Mouse (Mus musculus) CH12.LX (cell line): ENCODE results near the gene Gm10447. TPM values are rescaled to one million over a fixed set of nuclear protein-coding genes. Genes with fewer than 3 reads are reported as not detected.
A peak's percentile ranks its signal among the peaks of the same experiment; 100 is the strongest.

ENCODE experiments used
- DNase-seq: peaks from one replicate; pipeline ENCODE4 v3.0.0-alpha.2; 2013; ENCODE audit errors: extremely low read depth
- H3K27ac ChIP-seq: 2 replicates; pipeline ENCODE4 v1.5.1; 2012; ENCODE audit warnings: low read depth, mild to moderate bottlenecking, control low read depth, moderate library complexity; ENCODE audit not compliant: insufficient read depth
- H3K27me3 ChIP-seq: replicated peaks from 2 replicates; pipeline ENCODE3; 2012; ENCODE audit warnings: inconsistent platforms
- H3K36me3 ChIP-seq, 2 experiments: replicated peaks in 1 of 2; 2 replicates each; pipeline versions ENCODE3 to v1.6.1; 2012; ENCODE audit warnings: inconsistent platforms in 1 of 2, low read length in 1 of 2, mild to moderate bottlenecking in 1 of 2, mixed read lengths in 1 of 2, moderate library complexity in 1 of 2; ENCODE audit not compliant: control insufficient read depth in 1 of 2, insufficient read depth in 1 of 2
- H3K4me1 ChIP-seq, 2 experiments: 2 replicates each; pipeline ENCODE4 v1.6.1; 2012; ENCODE audit warnings: inconsistent platforms in 1 of 2, moderate library complexity in 1 of 2; ENCODE audit not compliant: insufficient read depth in 2 of 2, control insufficient read depth in 1 of 2
- H3K4me2 ChIP-seq: 2 replicates; pipeline ENCODE4 v1.6.1; 2012; ENCODE audit warnings: low read depth, mild to moderate bottlenecking, control low read depth; ENCODE audit not compliant: poor library complexity, insufficient read depth, severe bottlenecking
- H3K4me3 ChIP-seq, 3 experiments: fragments of 150-350 bp in 1 of 3; sonication (generic) in 1 of 3; replicated peaks in 1 of 3; 2 replicates each; pipeline versions ENCODE3 to v1.5.1; 2011 to 2012; ENCODE audit warnings: low read depth in 2 of 3, low read length in 2 of 3, mild to moderate bottlenecking in 2 of 3, moderate library complexity in 2 of 3, control low read depth in 1 of 3, improper control_type of control experiment in 1 of 3, inconsistent platforms in 1 of 3, mixed read lengths in 1 of 3; ENCODE audit not compliant: poor library complexity in 1 of 3
- H3K79me2 ChIP-seq: replicated peaks from 2 replicates; pipeline ENCODE4 v1.6.1; 2012; ENCODE audit warnings: mild to moderate bottlenecking, moderate library complexity; ENCODE audit not compliant: control insufficient read depth, poor library complexity, insufficient read depth, severe bottlenecking; ENCODE audit errors: extremely low read depth
- H3K9ac ChIP-seq: 2 replicates; pipeline ENCODE4 v1.6.1; 2012; ENCODE audit warnings: low read depth, mild to moderate bottlenecking, control low read depth, moderate library complexity; ENCODE audit not compliant: insufficient read depth
- H3K9me3 ChIP-seq: replicated peaks from 2 replicates; pipeline ENCODE3; 2012; ENCODE audit warnings: low read length, inconsistent platforms, mixed read lengths
- BHLHE40 ChIP-seq: IDR thresholded peaks from 2 replicates; pipeline ENCODE4 v1.6.1; 2011; ENCODE audit warnings: mild to moderate bottlenecking, low read depth, low read length, improper control_type of control experiment
- CHD1 ChIP-seq: IDR thresholded peaks from 2 replicates; pipeline ENCODE4 v1.6.1; 2012; ENCODE audit warnings: low read depth, low read length, improper control_type of control experiment, inconsistent platforms
- CTCF ChIP-seq, 2 experiments: IDR thresholded peaks in 1 of 2; conservative IDR thresholded peaks in 1 of 2; 2 replicates each; pipeline ENCODE4 v1.5.1; 2011 to 2012; ENCODE audit warnings: low read depth in 2 of 2, low read length in 2 of 2, improper control_type of control experiment in 1 of 2, inconsistent platforms in 1 of 2, mild to moderate bottlenecking in 1 of 2, moderate library complexity in 1 of 2
- ELF1 ChIP-seq: IDR thresholded peaks from 2 replicates; pipeline ENCODE4 v1.6.1; 2014; ENCODE audit warnings: low read depth, mild to moderate bottlenecking, inconsistent platforms, low read length, improper control_type of control experiment
- GABPA ChIP-seq: IDR thresholded peaks from 2 replicates; pipeline ENCODE4 v1.6.1; 2012; ENCODE audit warnings: low read depth, low read length, improper control_type of control experiment, inconsistent platforms; ENCODE audit not compliant: insufficient replicate concordance
- IRF4 ChIP-seq: IDR thresholded peaks from 2 replicates; pipeline ENCODE4 v1.6.1; 2014; ENCODE audit warnings: low read depth, mild to moderate bottlenecking, inconsistent platforms, low read length, improper control_type of control experiment
- JUN ChIP-seq: IDR thresholded peaks from 2 replicates; pipeline ENCODE4 v1.6.1; 2011; ENCODE audit warnings: low read depth, mild to moderate bottlenecking, low read length, improper control_type of control experiment, moderate library complexity; ENCODE audit not compliant: insufficient read depth
- JUND ChIP-seq: conservative IDR thresholded peaks from 2 replicates; pipeline ENCODE4 v1.6.1; 2011; ENCODE audit warnings: low read depth, low read length, improper control_type of control experiment
- MAX ChIP-seq: IDR thresholded peaks from 2 replicates; pipeline ENCODE4 v1.6.1; 2011; ENCODE audit warnings: low read length, improper control_type of control experiment
- MXI1 ChIP-seq: IDR thresholded peaks from 2 replicates; pipeline ENCODE4 v1.6.1; 2011; ENCODE audit warnings: mild to moderate bottlenecking, low read depth, low read length, improper control_type of control experiment
- MYC ChIP-seq: IDR thresholded peaks from 2 replicates; pipeline ENCODE4 v1.6.1; 2011; ENCODE audit warnings: low read depth, mild to moderate bottlenecking, improper control_type of control experiment, low read length
- NRF1 ChIP-seq: IDR thresholded peaks from 2 replicates; pipeline ENCODE4 v1.6.1; 2014; ENCODE audit warnings: low read depth, mild to moderate bottlenecking, inconsistent platforms, low read length, improper control_type of control experiment, moderate library complexity
- PAX5 ChIP-seq: IDR thresholded peaks from 2 replicates; pipeline ENCODE4 v1.6.1; 2012; ENCODE audit warnings: low read length, inconsistent platforms, mixed read lengths
- POLR2A ChIP-seq: IDR thresholded peaks from 2 replicates; pipeline ENCODE4 v1.6.1; 2011; ENCODE audit warnings: low read depth, mild to moderate bottlenecking, improper control_type of control experiment, low read length
- RAD21 ChIP-seq: IDR thresholded peaks from 2 replicates; pipeline ENCODE4 v1.6.1; 2011; ENCODE audit warnings: low read depth, mild to moderate bottlenecking, low read length, improper control_type of control experiment, moderate library complexity
- RCOR1 ChIP-seq: conservative IDR thresholded peaks from 2 replicates; pipeline ENCODE4 v1.6.1; 2012; ENCODE audit warnings: low read depth, mild to moderate bottlenecking, inconsistent platforms, low read length, improper control_type of control experiment
- SIN3A ChIP-seq: IDR thresholded peaks from 2 replicates; pipeline ENCODE4 v1.6.1; 2012; ENCODE audit warnings: low read length, improper control_type of control experiment, inconsistent platforms
- SMC3 ChIP-seq: IDR thresholded peaks from 2 replicates; pipeline ENCODE4 v1.6.1; 2011; ENCODE audit warnings: low read depth, low read length, improper control_type of control experiment
- TBP ChIP-seq: conservative IDR thresholded peaks from 2 replicates; pipeline ENCODE4 v1.6.1; 2011; ENCODE audit warnings: low read depth, low read length, improper control_type of control experiment
- TCF12 ChIP-seq: IDR thresholded peaks from 2 replicates; pipeline ENCODE4 v1.6.1; 2014; ENCODE audit warnings: low read depth, mild to moderate bottlenecking, inconsistent platforms, low read length, improper control_type of control experiment
- ZKSCAN1 ChIP-seq: IDR thresholded peaks from 2 replicates; pipeline ENCODE4 v1.6.1; 2012; ENCODE audit warnings: low read depth, inconsistent platforms, low read length, improper control_type of control experiment, borderline replicate concordance
- ZMIZ1 ChIP-seq: IDR thresholded peaks from 2 replicates; pipeline ENCODE4 v1.6.1; 2012; ENCODE audit warnings: low read depth, mild to moderate bottlenecking, inconsistent platforms, low read length, improper control_type of control experiment
- dilution Hi-C: fragments of 300-500 bp; cut with MboI; formaldehyde crosslinking; loops from 2 replicates; pipeline ENCODE4 v1.14.3; 2020; ENCODE audit warnings: low sequenced_read_pairs; ENCODE audit not compliant: extremely low pct_unique_long_range_greater_than_20kb, extremely low pct_ligation_motif_present
- in situ Hi-C: fragments of 300-500 bp; cut with MboI; formaldehyde crosslinking; loops from 3 replicates; pipeline ENCODE4 v1.14.3; 2019; ENCODE audit warnings: low sequenced_read_pairs, low pct_ligation_motif_present, low pct_unique_long_range_greater_than_20kb, mixed read lengths
- polyA plus RNA-seq: library from polyadenylated mRNA; unstranded; fragments of >175 nt; gene quantifications from 2 replicates; pipeline ENCODE4 v1.2.1, GENCODE M21; 2012; ENCODE audit warnings: low read depth; ENCODE audit not compliant: insufficient read length
- total RNA-seq, 2 experiments: library from RNA; depleted of rRNA; stranded (reverse); fragments of 300-350 nt in 1 of 2; fragments of >200 nt in 1 of 2; gene quantifications; 2 replicates each; pipeline ENCODE4 v1.2.3; 2012 to 2014

Gene Gm10447
- total and polyA plus RNA-seq, 3 experiments, result not detected

GRCm38 (mm10) chr11:53445562-53445961 lies 11.3 kb downstream of the Gm10447 start:
- Histone ChIP-seq H3K27ac (no peak overlapping the region), H3K79me2 (no peaks in the 10 kb centered on the region), H3K36me3 (no peaks in the 10 kb centered on the region), H3K9me3 (no peaks in the 10 kb centered on the region), H3K27me3 (no peaks in the 10 kb centered on the region), H3K4me2 (no peak overlapping the region), H3K4me3 (no peak overlapping the region), H3K9ac (no peak overlapping the region), H3K4me1 (0 out of 4 replicates have a peak, but pooled peaks cover 0 to 2% of the 10 kb centered on the region in 2 experiments)
- no peak for TF ChIP-seq ZKSCAN1
- no peak for TF ChIP-seq JUN
- TF ChIP-seq IRF4, result no peak
- TF ChIP-seq SIN3A, result no peak
- TF ChIP-seq PAX5, result no peak
- no peak for TF ChIP-seq RAD21
- TF ChIP-seq ELF1, result no peak
- no peak for TF ChIP-seq SMC3
- no peak for TF ChIP-seq ZMIZ1
- TF ChIP-seq TCF12, result no peak
- TF ChIP-seq NRF1, result no peak
- no peak for TF ChIP-seq MAX
- TF ChIP-seq GABPA, result no peak
- TF ChIP-seq POLR2A, result no peak
- no peak for TF ChIP-seq BHLHE40
- TF ChIP-seq CTCF (conservative IDR thresholded peaks at IDR 0.05 in 1 of 2, IDR thresholded peaks at IDR 0.05 in 1 of 2; ENCODE audit: low read depth in 2 of 2, low read length in 2 of 2), result no peak
- no peak for TF ChIP-seq RCOR1
- no peak for TF ChIP-seq JUND
- no peak for TF ChIP-seq TBP
- no peak for TF ChIP-seq MXI1
- no peak for DNase-seq
- in situ Hi-C loops (no loop called here), dilution Hi-C loops (no loop called here)

GRCm38 (mm10) chr11:53443861-53444260 lies 13.0 kb downstream of the Gm10447 start:
- no peak overlapping the region for H3K9ac ChIP-seq
- no peaks in the 10 kb centered on the region for H3K9me3 ChIP-seq
- no peak overlapping the region; the same call in 1 of the 2 replicates for H3K4me2 ChIP-seq
- no peaks in the 10 kb centered on the region for H3K27me3 ChIP-seq
- H3K4me1 ChIP-seq, result 0 out of 4 replicates have a peak, but pooled peaks cover 0 to 2% of the 10 kb centered on the region in 2 experiments
- no peak overlapping the region for H3K4me3 ChIP-seq
- peak; percentile 38 for DNase-seq
- TF ChIP-seq CTCF (conservative IDR thresholded peaks at IDR 0.05 in 1 of 2, IDR thresholded peaks at IDR 0.05 in 1 of 2; ENCODE audit: low read depth in 2 of 2, low read length in 2 of 2) (peak in 1 of 2 experiments; percentile 94; a peak in 2 of 4 replicates), RAD21 (peak; percentile 47), POLR2A (0 out of 2 replicates have a peak, but pooled peaks have one; percentile 21), SMC3 (peak; percentile 58), MAX (peak; percentile 70; the same call in 1 of the 2 replicates), CHD1 (no peak), MYC (peak; percentile 93), BHLHE40 (no peak)
- in situ Hi-C loops, result no loop called here
- H3K36me3 ChIP-seq, result no peaks in the 10 kb centered on the region
- dilution Hi-C loops, result no loop called here
- H3K27ac ChIP-seq, result no peak overlapping the region
- H3K79me2 ChIP-seq, result no peaks in the 10 kb centered on the region
